ENCODE assay signal across 1 mouse cellular context in the genomic region with DNA sequence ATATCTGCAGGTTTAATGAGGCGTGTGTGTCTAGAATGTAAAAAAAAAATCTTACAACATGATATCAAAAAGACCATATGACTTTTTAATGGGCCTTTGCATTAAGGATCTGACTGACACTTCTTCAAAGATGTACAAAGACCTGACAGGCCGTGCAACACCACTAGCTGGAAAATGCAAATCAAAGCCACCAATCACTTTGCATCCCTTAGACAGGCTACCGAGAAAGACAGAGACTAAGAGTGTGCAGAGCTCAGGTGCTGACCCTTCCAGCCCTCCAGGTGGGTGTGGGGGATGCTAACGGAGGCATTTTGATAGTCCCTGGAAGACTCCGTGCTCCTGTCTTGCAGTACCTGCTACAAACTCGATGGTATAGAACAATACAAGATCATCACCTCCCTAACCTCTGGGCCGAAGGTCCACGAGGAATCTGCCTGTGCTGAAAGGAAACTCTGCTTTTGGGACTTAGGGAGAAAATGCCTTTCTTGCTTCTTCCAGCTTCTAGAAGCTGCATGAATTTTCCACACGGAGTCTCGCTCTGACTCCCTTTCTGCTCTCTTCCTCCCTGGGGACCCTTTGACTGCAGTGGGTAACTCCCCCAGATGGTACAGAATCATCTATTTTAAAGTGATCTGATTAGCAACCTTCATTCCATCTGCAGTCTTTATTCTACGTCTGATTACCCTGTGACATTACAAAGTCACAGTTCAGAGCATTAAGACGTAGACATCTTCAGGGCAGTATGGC.
TF ChIP-seq lines count a peak whose summit lies in the region.

No protein-coding gene starts in this region.

TF ChIP-seq in CH12.LX, 34 proteins besides CTCF, POLR2A, EP300 and RAD21 (continued from another document):
- TF ChIP-seq TBP (conservative IDR thresholded peaks at IDR 0.05; ENCODE audit: low read depth, low read length) (no peak), TCF12 (IDR thresholded peaks at IDR 0.05; ENCODE audit: low read depth, low read length) (0 out of 2 replicates have a peak, but pooled peaks have one; percentile 16), ELF1 (IDR thresholded peaks at IDR 0.05; ENCODE audit: low read depth, low read length) (no peak), SMC3 (IDR thresholded peaks at IDR 0.05; ENCODE audit: low read depth, low read length) (no peak), CHD2 (IDR thresholded peaks at IDR 0.05; ENCODE audit: low read length) (no peak), RCOR1 (conservative IDR thresholded peaks at IDR 0.05; ENCODE audit: low read depth, low read length) (no peak), IRF4 (IDR thresholded peaks at IDR 0.05; ENCODE audit: low read depth, low read length) (peak; percentile 59), MAFK (IDR thresholded peaks at IDR 0.05; ENCODE audit: insufficient replicate concordance, low read length) (no peak), ZKSCAN1 (IDR thresholded peaks at IDR 0.05; ENCODE audit: borderline replicate concordance, low read depth, low read length) (no peak), USF1 (IDR thresholded peaks at IDR 0.05; ENCODE audit: low read depth, low read length) (no peak), KAT2A (IDR thresholded peaks at IDR 0.05; ENCODE audit: insufficient replicate concordance, low read length) (no peak), CHD1 (IDR thresholded peaks at IDR 0.05; ENCODE audit: low read depth, low read length) (no peak), UBTF (IDR thresholded peaks at IDR 0.05; ENCODE audit: low read depth, low read length) (no peak), ZNF384 (IDR thresholded peaks at IDR 0.05; ENCODE audit: low read depth, low read length) (no peak), PAX5 (IDR thresholded peaks at IDR 0.05; ENCODE audit: low read length) (no peak), JUND (conservative IDR thresholded peaks at IDR 0.05; ENCODE audit: low read depth, low read length) (0 out of 2 replicates have a peak, but pooled peaks have one; percentile 23), JUN (IDR thresholded peaks at IDR 0.05; ENCODE audit: insufficient read depth, low read depth, low read length) (peak; percentile 19; the same call in 1 of the 2 replicates), USF2 (conservative IDR thresholded peaks at IDR 0.05; ENCODE audit: low read depth, low read length) (no peak), NRF1 (IDR thresholded peaks at IDR 0.05; ENCODE audit: low read depth, low read length) (no peak), ZMIZ1 (IDR thresholded peaks at IDR 0.05; ENCODE audit: low read depth, low read length) (no peak), MAZ (IDR thresholded peaks at IDR 0.05; ENCODE audit: low read depth, low read length) (no peak), SIN3A (IDR thresholded peaks at IDR 0.05; ENCODE audit: low read length) (no peak), POLR2AphosphoS2 (IDR thresholded peaks at IDR 0.05; ENCODE audit: low read depth, low read length) (no peak), HCFC1 (IDR thresholded peaks at IDR 0.05; ENCODE audit: low read depth, low read length) (no peak), MXI1 (IDR thresholded peaks at IDR 0.05; ENCODE audit: low read depth, low read length) (no peak)
